Mouse (Mus musculus): ENCODE measurements around the gene Gpsm1.

Gene Gpsm1

GRCm38 (mm10) chr2:26341510-26341981 is 26.2 kb downstream of the Gpsm1 start:
- no peak for DNase-seq (ENCODE audit: low spot score)

GRCm38 (mm10) chr2:26342044-26342443 is 26.7 kb downstream of the Gpsm1 start:
- DNase-seq (ENCODE audit: low spot score), result peak; percentile 36

DNA sequence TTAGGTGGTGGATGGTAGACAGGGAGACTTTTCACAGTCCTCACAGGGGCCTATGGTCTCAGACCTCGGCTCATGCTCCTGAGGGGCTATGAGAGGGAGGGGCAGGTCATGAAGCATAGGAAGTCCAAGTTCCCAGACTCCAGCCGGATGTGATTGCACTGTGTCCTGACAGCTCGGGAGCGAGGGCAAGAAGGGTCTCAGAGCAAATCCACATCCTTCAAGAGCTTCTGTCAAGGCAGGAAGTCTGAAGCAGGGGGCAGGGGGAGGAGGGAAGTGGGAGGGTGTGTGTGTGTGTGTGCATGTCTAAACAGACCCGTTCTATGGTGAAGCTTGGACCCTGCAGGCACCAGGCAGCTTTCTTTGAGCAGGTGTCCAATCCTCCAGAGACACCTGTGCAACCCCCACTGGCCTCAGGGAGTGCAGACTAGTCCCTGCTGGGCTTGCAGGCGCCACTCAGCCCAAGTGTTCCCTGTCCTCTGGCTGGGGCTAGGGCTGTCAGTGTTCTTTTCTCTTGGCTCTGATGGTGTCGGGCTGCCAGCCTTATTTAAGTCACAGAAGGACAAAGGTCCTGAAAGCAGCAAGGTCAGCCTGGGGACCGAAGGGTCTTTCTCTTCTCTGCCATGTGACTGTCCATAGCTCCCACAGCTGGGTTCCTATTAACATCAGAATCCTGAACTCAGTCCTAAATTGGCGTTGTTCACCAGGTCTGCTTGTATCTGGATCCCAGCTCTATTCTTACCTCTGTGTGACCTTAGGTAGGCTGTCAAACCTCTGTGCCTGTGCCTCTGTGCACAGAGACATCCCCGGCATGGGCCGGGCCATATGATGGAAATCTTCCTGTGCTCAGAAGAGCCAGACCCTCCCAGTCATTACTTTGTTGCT is 27.5 kb downstream of the Gpsm1 start:
- no peak for DNase-seq (ENCODE audit: low spot score)

- DNase-seq (ENCODE audit: low spot score), result no peak
These were observed 32.9 kb downstream of the Gpsm1 start for GRCm38 (mm10) chr2:26348241-26348640.

GRCm38 (mm10) chr2:26351358-26352290 is 36.3 kb downstream of the Gpsm1 start, which contains the start of gene Dnlz:
TSS of gene Dnlz (minus strand) at chr2:26352110.
- DNase-seq (ENCODE audit: low spot score), result peak; percentile 90

GRCm38 (mm10) chr2:26352291-26352910 is 37.1 kb downstream of the Gpsm1 start:
- DNase-seq (ENCODE audit: low spot score), result peak; percentile 24

DNA sequence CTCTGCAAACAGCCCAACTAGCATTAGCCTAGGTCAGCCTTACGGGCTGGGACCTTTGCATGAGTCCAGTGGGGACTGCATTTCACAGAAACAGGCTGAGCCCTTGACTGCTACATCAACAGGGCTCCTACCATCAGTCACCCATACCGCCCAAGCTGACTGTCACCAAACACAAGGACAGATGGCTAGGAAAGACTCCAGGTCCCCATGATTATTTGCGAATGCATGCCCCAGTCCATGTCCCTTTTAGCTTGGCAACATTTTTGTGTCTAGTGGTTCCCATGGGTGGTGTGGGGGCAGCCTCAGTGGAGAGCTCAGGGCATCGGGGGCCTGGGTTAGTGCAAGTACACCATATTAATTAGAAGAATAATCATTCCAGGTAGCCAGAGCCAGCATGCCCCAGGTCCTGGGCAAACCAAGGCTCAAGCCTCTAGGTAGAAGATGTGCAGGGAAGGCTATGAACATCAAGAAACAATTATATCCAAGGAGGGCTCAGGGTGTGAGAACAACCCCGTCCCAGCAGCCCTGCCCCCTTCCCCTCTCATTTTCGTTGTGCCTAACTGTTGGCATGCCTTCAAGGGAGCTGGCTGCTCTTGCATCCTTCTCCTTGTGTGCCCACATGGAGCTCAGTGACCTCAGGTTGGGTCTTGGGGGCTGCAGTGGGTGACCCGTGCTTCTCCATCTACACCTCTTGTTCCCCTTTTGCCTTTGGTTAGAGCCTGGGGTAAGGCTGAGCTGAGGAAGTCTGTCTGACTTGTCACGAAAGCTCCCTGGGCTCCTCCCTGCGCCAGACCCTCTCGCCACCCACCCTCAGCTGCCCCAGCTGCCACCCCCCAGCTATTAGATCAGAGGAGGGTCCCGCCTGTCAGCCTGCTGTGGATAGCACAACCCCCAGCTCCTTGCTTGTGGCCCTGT is 38.0 kb downstream of the Gpsm1 start:
- no peak for DNase-seq (ENCODE audit: low spot score)

- DNase-seq (ENCODE audit: low spot score), result no peak
These were observed 39.1 kb downstream of the Gpsm1 start for GRCm38 (mm10) chr2:26354401-26354800.

DNA sequence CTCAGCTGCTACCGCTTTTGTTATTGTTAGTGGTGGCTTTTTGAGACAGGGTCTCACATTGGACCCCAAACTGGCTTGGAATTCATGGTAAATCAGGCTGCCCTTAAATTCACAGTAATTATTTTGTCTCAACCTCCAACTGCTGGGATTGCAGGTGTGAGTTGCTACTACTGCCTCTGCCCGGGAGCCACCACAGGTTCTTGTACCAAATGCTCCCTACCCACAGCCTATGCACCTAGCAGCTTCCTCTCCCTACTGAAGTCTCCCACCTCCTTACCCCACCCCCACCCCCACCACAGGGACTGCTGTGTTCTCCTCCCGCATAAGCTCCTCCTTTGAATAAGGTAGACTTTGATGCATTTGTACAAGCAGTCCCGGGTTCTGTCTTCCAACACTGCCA is 40.9 kb downstream of the Gpsm1 start:
- no peak for DNase-seq (ENCODE audit: low spot score)

- no peak for DNase-seq (ENCODE audit: low spot score)
These were observed 41.4 kb downstream of the Gpsm1 start for GRCm38 (mm10) chr2:26356678-26357077.

DNA sequence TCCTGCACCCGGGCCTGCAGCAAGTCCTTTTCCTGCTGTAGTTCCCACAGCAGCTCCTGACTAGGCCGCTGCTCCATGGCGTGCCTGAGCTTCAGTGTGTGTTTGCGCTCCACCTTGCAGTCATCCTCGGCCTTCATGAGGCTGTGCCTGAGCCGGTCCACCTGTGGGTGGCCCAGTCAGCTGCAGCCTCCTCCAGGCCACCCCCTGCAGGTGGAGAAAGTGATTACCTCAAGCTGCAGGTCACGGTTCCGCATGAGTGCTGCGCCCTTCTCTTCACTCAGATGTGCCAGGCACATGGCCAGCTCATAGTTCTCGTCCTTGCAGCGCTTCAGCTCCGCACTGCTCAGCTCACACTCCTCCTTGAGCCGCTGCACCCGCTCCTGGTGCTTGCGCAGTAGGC is 42.2 kb downstream of the Gpsm1 start:
- DNase-seq (ENCODE audit: low spot score), result no peak

GRCm38 (mm10) chr2:26358667-26359320 is 43.5 kb downstream of the Gpsm1 start:
- no peak for DNase-seq (ENCODE audit: low spot score)

GRCm38 (mm10) chr2:26359983-26360382 is 44.7 kb downstream of the Gpsm1 start:
- DNase-seq (ENCODE audit: low spot score), result no peak

DNA sequence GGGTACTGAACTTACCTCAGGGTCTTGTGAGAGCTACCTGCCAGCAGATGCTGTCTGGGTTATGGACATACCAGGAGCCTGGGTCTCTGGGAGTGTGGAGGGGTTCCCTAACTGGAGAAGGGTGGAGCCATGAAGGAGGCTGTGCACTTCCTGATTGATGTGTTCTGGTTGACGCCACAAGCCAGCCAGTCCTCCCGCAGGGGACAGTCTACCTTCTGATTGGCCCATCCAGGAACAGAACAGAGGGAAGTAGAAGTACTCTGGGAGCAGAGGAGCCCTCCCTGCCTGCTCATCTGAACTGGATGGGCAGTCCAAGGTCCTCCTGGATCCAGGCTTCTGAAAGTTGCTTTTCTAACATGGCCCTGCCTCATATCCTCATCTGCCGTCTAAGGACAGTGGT is 45.5 kb downstream of the Gpsm1 start, which contains the start of gene Card9:
Gene Card9 (minus strand): TSS at position 147 of the 400 bp plus-strand sequence.
- DNase-seq (ENCODE audit: low spot score), result no peak

GRCm38 (mm10) chr2:26362991-26363390 is 47.7 kb downstream of the Gpsm1 start:
- DNase-seq (ENCODE audit: low spot score), result no peak

DNA sequence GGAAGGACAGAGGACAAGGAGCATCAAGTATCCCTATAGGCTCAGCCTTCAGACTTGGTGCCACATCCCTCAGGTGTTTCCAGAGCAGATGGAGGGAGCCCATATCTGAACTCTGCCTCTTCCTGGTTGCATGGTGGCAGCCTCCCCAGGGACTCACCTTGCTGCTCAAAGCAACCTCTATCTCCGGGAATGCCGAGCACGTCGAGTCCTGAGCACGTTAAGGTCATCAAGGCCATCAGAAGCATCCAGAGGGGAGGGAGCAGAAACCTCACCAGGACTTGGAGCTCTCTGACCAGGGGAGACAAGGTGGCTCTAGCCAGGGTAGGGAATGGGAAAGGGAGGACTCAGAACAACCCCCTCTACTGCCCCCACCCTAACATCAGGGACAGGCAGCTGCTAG is 48.2 kb downstream of the Gpsm1 start:
- no peak for DNase-seq (ENCODE audit: low spot score)

DNA sequence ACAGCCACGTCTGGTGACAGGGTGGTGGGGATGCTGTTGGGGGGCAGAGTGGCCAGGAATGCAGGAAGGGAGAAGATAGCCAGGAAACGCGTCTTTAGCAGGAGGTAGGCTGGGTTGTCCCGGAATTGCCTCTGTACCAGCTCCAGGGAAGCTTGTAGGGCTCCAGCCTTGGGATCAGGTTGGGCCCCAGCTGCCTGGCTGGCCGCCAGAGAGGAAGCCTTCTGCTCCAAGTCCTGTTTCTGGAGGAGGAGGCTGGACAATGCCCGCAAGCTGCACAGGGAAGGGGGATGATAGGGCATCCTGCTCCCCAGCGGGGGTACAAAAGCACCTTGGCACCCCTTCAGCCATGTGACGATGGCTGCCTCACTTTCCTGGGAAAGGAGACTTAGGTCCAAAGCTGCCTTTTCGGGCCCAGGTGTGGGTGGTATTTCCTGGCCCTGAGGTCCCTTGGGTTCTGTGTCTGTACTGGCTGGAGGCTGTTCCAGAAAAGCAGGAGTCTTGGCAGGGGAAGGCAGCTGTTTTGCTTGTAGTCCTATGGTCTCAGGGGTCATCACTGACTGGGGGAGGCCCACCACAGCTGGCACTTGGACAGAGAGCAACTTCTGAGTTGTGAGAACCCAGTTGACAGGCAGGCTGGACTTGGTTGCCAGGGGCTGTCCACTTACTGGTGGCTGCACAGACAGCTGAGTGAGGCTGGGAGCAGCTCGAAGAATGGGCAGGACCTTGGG is 49.6 kb downstream of the Gpsm1 start:
- peak; percentile 73 for DNase-seq (ENCODE audit: low spot score)

DNA sequence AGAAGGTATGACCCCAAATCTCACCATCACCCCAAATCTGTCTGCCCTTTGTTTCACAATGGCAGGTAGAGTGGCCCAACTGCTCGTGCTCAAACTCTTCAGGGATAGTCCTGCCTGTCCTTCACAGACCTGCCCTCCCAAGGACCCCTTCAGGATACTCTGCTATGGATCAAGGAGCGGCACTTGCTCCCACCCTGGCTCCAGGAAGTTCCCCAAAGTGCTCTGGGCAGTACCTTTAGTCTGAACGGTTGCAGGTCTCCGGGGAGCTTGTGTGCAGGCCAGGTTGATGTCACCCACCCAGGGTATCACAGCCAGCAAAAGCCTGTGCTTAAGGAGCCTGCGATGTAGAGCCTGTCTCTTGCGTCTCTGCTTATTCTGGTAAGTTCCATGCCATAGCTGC is 52.6 kb downstream of the Gpsm1 start:
- DNase-seq (ENCODE audit: low spot score), result no peak

DNA sequence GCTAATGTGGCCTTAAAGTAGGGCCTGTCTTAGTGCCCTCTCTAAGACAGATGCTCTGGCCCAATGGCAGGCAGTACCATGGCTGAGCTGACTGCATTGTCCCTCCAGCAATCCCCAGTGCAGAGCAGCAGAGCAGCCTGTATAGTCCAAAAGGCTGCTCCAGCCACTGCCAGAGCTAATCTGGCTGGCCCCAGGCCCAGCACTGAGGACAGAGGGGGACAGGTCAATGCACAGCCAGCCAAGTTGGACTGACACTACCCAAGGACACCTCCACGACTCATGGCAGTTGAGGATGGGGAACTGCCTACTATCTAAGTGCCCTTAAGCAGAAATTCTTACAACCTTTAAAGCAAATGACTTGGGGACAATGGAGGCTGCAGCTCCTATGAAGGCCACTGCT is 53.3 kb downstream of the Gpsm1 start:
- no peak for DNase-seq (ENCODE audit: low spot score)

DNA sequence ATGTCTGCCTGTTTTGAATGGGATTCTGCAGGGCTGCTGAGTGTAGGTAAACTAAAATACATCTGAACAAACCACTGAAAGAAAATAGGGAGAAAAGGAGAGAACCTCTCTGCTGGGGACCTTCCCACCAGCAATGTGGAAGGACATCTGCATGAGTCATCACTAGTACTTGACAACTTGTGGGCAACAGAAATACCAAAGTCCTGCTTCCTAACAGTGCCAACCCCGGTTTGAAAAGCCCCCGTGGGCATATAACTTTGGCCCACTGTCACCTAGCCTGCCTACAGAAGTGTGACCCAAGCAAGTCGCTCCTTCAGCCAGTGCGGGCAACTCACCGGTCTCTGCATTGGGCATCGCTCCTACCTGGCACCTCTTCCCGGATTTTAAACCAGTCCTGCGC is 57.1 kb downstream of the Gpsm1 start:
- DNase-seq (ENCODE audit: low spot score), result no peak

Measured in ovary, postnatal 14 days (tissue).